Mouse (Mus musculus) bone marrow, adult 2 months (tissue): ENCODE measurements around the gene Ctla4.

ENCODE experiments used
- CTCF ChIP-seq: fragments of 200-500 bp; IDR thresholded peaks from 2 replicates; pipeline ENCODE4 v1.5.1; 2011; ENCODE audit warnings: low read length, control low read depth; ENCODE audit not compliant: control insufficient read depth, insufficient read depth
- POLR2A ChIP-seq: fragments of 200-500 bp; IDR thresholded peaks from 2 replicates; pipeline ENCODE4 v1.6.1; 2011; ENCODE audit warnings: low read depth, mild to moderate bottlenecking, control low read depth, low read length, borderline replicate concordance; ENCODE audit not compliant: control insufficient read depth

DNA sequence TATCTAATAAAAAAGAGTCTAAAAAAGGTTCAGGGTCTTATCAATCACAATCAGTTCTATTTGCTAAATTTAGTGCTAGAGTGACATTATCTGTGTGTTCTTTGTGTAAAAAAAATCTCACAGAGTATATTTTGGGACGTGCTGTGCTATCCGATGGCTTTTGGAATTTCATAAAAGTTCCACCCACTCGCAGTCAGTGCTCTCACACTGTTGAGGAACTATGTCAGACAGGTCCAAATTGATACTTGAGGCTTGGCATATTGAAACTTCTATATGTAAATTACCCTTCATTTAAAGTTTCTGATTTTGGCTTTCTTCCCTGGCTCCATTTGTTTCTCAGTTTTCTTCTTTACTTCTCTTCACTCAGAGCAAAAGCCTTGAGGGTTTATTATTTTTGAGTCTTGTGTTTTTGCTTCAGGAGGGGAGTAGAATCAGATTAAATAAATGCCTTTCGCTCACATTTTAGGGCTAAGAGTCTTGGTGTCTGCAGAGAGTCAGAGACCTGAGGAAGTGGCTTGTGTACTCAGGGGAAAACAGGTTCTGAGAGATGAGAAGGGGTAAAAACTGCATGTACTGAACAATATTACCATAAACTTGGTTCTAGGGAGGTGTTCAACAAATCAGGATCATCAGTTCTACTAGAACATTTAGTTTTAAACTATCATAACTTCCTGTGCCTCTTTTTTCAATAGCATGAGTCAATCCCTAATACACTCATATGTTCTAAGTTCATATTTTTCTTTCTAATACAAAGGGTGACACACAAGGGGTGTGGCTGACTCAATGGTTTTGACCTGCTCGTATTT, 11.5 kb downstream of the Ctla4 start:
- no peak for TF ChIP-seq CTCF
- TF ChIP-seq POLR2A: no peak
